Mouse (Mus musculus) B cell, adult 2 months (primary cell): ENCODE data around the gene Sec24c.

Experiments used
- DNase-seq, 2 experiments: peaks; one replicate each; pipeline ENCODE4 v3.0.0; 2022

The Sec24c gene

DNA sequence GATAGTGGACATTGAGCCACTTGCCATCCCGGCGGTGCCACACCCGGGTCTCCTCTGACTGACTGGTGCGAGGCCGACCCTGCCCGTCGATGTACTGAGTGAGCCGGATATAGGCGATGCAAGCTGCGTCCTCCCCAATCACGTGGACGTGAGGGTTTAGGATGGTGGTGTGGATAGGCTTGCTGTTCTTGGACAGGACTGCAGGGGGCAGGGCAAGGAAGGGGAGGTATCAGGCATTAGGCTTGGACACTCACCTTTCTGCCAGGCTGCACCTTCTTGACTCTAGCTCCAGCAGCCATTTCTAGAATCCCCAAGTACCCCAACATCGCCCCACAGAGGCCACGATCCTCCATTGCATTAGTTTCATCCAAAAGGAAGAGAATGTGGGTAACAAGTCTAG lies 63.2 kb downstream of the Sec24c start:
- DNase-seq: peak; percentile 66 to 71

- DNase-seq: no peak
Observed at GRCm38 (mm10) chr14:20738511-20738910, 64.4 kb downstream of the Sec24c start.

DNA sequence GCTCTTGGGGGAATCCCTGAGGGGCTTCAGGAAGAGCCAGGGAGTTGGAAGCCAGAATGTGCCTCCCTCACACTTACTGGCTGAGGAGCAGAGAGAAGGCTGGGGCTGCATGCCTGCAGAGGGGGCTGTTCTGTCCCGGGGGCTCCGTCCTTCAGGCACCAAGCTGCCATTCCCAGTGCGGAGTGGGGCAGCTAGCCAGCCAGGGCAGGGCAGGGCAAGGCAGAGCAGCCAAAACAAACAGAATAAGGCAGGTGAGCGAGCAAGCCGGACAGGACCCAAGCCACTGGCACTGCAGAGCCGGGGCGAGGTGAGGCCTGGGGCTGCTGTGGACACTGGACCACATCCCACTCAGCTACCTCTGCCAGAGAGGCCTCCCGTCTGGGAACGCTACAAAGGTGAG lies 67.2 kb downstream of the Sec24c start:
- no peak for DNase-seq

- DNase-seq: no peak
Observed at GRCm38 (mm10) chr14:20743614-20744013, 69.5 kb downstream of the Sec24c start.
